Mouse (Mus musculus) kidney, adult 18-20 months (tissue): ENCODE measurements at regions not wholly inside any gene's neighbourhood (a gene's known extent, or its start where the extent isn't known, plus 50 kb on each side); places are given as distances from the start of the nearest gene placed in this dataset.

Experiments used
- DNase-seq: peaks from one replicate; pipeline ENCODE4 v3.0.0; 2021

- DNase-seq, result no peak
These were observed 55.0 kb upstream of the Slit3 start for GRCm38 (mm10) chr11:35065959-35066414.

GRCm38 (mm10) chr11:35057791-35058190 is 63.2 kb upstream of the Slit3 start:
- no peak for DNase-seq

- DNase-seq, result no peak
These were observed 65.4 kb upstream of the Slit3 start for GRCm38 (mm10) chr11:35055496-35056125.

GRCm38 (mm10) chr11:35053613-35053950 is 67.4 kb upstream of the Slit3 start:
- no peak for DNase-seq

- DNase-seq, result no peak
These were observed 68.0 kb upstream of the Slit3 start for GRCm38 (mm10) chr11:35052856-35053612.

- DNase-seq, result no peak
These were observed 71.3 kb upstream of the Slit3 start for GRCm38 (mm10) chr11:35049663-35050215.

GRCm38 (mm10) chr11:35044659-35045058 is 76.4 kb upstream of the Slit3 start:
- DNase-seq, result no peak

GRCm38 (mm10) chr11:35024448-35024847 is 96.6 kb upstream of the Slit3 start:
- DNase-seq, result no peak

GRCm38 (mm10) chr11:35023813-35024212 is 97.2 kb upstream of the Slit3 start:
- DNase-seq, result no peak

- DNase-seq, result no peak
These were observed 98.9 kb upstream of the Slit3 start for GRCm38 (mm10) chr11:35021990-35022625.

- no peak for DNase-seq
These were observed 104.0 kb upstream of the Slit3 start for GRCm38 (mm10) chr11:35016998-35017397.

- no peak for DNase-seq
These were observed 109.2 kb upstream of the Slit3 start for GRCm38 (mm10) chr11:35011521-35012476.

- peak; percentile 25 for DNase-seq
These were observed 114.1 kb upstream of the Slit3 start for GRCm38 (mm10) chr11:35006773-35007567.

- no peak for DNase-seq
These were observed 115.9 kb upstream of the Slit3 start for GRCm38 (mm10) chr11:35005143-35005542.

GRCm38 (mm10) chr11:35004431-35004830 is 116.6 kb upstream of the Slit3 start:
- no peak for DNase-seq

GRCm38 (mm10) chr11:35003956-35004355 is 117.1 kb upstream of the Slit3 start:
- no peak for DNase-seq

GRCm38 (mm10) chr11:34997906-34998305 is 123.1 kb upstream of the Slit3 start:
- DNase-seq, result no peak

GRCm38 (mm10) chr11:34995515-34995914 is 125.5 kb upstream of the Slit3 start:
- DNase-seq, result no peak

- no peak for DNase-seq
These were observed 138.1 kb upstream of the Slit3 start for GRCm38 (mm10) chr11:34982775-34983457.

- no peak for DNase-seq
These were observed 140.8 kb upstream of the Slit3 start for GRCm38 (mm10) chr11:34980210-34980609.

- DNase-seq, result peak; percentile 5
These were observed 143.2 kb upstream of the Slit3 start for GRCm38 (mm10) chr11:34977861-34978260.
